Mouse (Mus musculus): ENCODE data around the gene Sectm1a.

DNA sequence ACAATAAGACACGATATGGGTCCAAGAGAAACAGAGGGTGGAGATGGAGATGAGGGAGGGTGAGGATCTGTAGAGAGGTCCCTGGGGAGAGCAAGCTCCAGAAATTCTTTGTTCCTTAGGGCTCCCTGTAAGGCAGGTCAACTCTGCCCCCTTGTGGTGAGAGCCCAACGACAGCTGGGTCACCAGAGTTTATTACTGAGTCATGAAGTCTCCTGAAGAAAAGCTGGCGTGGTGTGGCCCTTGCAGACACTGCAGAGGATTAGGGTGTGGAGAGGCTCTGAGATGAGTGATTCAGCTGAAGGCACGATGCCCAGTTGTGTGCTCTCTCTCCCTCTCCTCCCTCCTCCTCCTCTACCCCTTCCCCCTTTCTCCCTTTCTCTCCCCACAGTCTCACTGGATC is 39.8 kb downstream of the Sectm1a start:
- TF ChIP-seq ZC3H11A (IDR thresholded peaks at IDR 0.05; ENCODE audit: borderline replicate concordance, low read depth, low read length), result 0 out of 2 replicates have a peak, but pooled peaks have one; percentile 41
- no peak for TF ChIP-seq ZNF384 (IDR thresholded peaks at IDR 0.05; ENCODE audit: low read depth, low read length)
